Mouse (Mus musculus) neural tube, embryonic 13.5 days (tissue): ENCODE measurements around the gene F3. TPM values are rescaled to one million over a fixed set of nuclear protein-coding genes. Genes with fewer than 3 reads are reported as not detected.

ENCODE experiments used
- ATAC-seq: fragments of 200-750 bp; cut with Nextera tagmentation; 2 replicates; pipeline ENCODE4 v1.8.0; 2017; ENCODE audit warnings: low read depth, mild to moderate bottlenecking, moderate TSS enrichment, moderate library complexity
- H3K27ac ChIP-seq: fragments of 300-500 bp; sonication (generic); replicated peaks from 2 replicates; pipeline ENCODE4 v1.5.1; 2015; ENCODE audit warnings: moderate library complexity, mild to moderate bottlenecking, inconsistent platforms
- H3K27me3 ChIP-seq: fragments of 300-500 bp; sonication (generic); 2 replicates; pipeline ENCODE4 v1.6.1; 2015; ENCODE audit warnings: mild to moderate bottlenecking, inconsistent platforms
- H3K36me3 ChIP-seq: fragments of 300-500 bp; sonication (generic); 2 replicates; pipeline ENCODE4 v1.6.1; 2015; ENCODE audit warnings: mild to moderate bottlenecking, inconsistent platforms
- H3K4me1 ChIP-seq: fragments of 300-500 bp; sonication (generic); replicated peaks from 2 replicates; pipeline ENCODE4 v1.6.1; 2015; ENCODE audit warnings: inconsistent platforms
- H3K4me2 ChIP-seq: fragments of 300-500 bp; sonication (generic); 2 replicates; pipeline ENCODE4 v1.6.1; 2015; ENCODE audit warnings: inconsistent platforms, mild to moderate bottlenecking, moderate library complexity
- H3K4me3 ChIP-seq: fragments of 300-500 bp; sonication (generic); 2 replicates; pipeline ENCODE4 v1.5.1; 2015; ENCODE audit warnings: mild to moderate bottlenecking, inconsistent platforms
- H3K9ac ChIP-seq: fragments of 300-500 bp; sonication (generic); 2 replicates; pipeline ENCODE4 v1.6.1; 2015; ENCODE audit warnings: moderate library complexity, mild to moderate bottlenecking, inconsistent platforms
- H3K9me3 ChIP-seq: fragments of 300-500 bp; sonication (generic); 2 replicates; pipeline ENCODE4 v1.6.1; 2016; ENCODE audit warnings: inconsistent platforms
- WGBS: fragments of 180-500 bp; shearing (Covaris S2); methylation state at CpG from one replicate; pipeline ENCODE4 v1.1.7; 2015; 5-methylcytosine and 5-hydroxymethylcytosine counted together
- polyA plus RNA-seq: library from polyadenylated mRNA; unstranded; fragments of >200 nt; fragmentation: Nextera tagmentation; extraction: Ambion mirVana; gene quantifications from 2 replicates; pipeline ENCODE4 v1.2.1, GENCODE M21; 2015

Gene F3
- polyA plus RNA-seq, 1 experiment from 2014 or later, result 4.5 TPM

DNA sequence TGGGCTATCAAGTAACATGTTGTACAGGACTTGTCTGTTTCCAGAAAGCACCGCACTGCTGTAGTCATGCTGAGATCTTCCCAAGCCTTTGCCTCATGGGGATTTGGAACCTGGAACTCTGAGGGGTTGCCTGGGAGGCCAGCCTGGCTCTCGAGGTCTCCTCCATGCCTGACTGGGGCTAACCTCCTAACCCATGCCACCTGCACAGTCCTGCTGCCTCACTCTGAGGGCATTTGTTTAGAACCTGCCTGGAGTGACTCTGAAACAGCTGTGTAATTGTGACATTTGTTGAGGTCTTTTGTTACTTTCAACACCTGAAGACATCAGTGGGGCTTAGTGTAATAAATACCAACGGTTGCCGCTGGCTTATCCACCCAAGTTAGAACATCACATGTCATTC is 11.1 kb upstream of the F3 start:
- Histone ChIP-seq H3K4me2 (no peak overlapping the region), H3K9me3 (no peaks in the 10 kb centered on the region), H3K9ac (no peak overlapping the region), H3K4me1 (peaks cover 10% of the 10 kb centered on the region), H3K36me3 (no peaks in the 10 kb centered on the region), H3K27ac (no peak overlapping the region), H3K4me3 (no peak overlapping the region), H3K27me3 (no peaks in the 10 kb centered on the region)
- WGBS, result 78% methylated on average over 4 of the region's 4 CpGs
- ATAC-seq, result no peak

DNA sequence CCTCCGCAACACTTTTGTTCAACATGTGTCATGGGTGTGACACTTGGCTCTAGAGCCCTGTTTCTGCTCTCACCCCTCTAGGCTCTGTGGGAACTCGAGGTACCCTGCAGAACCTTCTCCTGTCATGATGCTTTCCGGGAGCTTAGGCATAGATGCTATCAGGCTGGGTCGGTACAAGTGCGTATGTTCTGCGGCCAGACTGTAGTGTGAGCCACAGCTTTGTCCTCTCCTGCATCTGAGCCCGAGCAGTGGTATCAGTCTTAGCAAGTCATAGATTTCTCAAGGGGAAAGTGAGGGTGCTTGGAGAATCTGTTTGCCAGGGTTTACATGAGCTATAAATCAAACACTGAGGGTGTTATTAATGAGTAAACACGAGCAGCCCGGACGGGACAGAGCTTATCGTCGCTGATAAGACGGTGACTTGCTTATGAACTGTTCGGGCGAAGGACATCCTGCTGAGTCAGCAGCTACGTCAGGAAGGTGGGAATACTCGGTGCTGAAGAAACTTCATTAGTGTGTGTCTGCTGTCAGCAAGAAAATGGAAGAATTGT is 10.1 kb upstream of the F3 start:
- no peak overlapping the region for H3K4me3 ChIP-seq
- no peak overlapping the region for H3K4me2 ChIP-seq
- no peaks in the 10 kb centered on the region for H3K27me3 ChIP-seq
- H3K27ac ChIP-seq, result no peak overlapping the region
- no peaks in the 10 kb centered on the region for H3K36me3 ChIP-seq
- no peak overlapping the region for H3K9ac ChIP-seq
- WGBS, result 71% methylated on average over 17 of the region's 17 CpGs
- H3K9me3 ChIP-seq, result no peaks in the 10 kb centered on the region
- H3K4me1 ChIP-seq, result peaks cover 10% of the 10 kb centered on the region
- ATAC-seq, result peak; percentile 27; the same call in 1 of the 2 replicates

DNA sequence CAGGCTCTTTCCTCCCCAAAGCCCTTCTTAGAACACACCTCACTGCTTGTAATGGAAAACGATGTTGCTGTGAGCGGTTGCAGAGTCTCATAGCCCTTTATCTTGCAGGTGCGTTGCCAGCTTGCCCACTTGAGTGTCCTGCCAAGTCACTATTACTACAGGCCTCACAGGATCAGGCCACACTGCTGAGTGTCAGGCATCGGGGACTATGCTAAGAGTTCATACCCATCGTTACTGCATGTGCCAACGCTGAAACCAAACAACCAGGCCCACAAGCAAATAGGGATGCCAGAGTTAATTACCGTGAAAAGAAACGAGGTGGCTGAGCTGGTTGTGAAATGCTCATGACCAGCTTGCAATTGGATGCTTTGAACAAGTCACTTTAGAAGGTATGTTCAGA is 9.5 kb upstream of the F3 start:
- Histone ChIP-seq H3K4me3 (no peak overlapping the region), H3K4me1 (peaks cover 10% of the 10 kb centered on the region), H3K27ac (no peak overlapping the region), H3K27me3 (no peaks in the 10 kb centered on the region), H3K36me3 (no peaks in the 10 kb centered on the region), H3K4me2 (no peak overlapping the region), H3K9ac (no peak overlapping the region), H3K9me3 (no peaks in the 10 kb centered on the region)
- 69% methylated on average over 8 of the region's 8 CpGs for WGBS
- ATAC-seq, result no peak

DNA sequence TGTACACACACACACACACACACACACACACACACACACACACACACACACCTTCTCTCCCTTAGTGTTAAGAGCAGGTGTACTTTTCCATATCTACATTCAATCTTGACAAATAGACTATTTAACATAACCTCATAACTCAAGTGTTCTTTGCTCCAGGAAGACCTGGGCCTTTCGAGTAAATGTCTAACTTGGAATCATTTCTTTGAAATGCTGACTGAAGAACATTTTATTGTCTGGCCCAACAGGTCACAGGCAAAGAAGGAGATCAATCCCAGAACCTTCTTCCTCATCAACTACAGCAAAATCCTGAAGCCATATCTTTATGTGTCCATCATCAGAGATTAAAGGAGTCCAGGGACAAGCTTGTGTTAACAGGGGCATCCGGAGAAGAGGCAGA is 8.9 kb upstream of the F3 start:
- WGBS, result 89% methylated on average over 2 of the region's 2 CpGs
- H3K27me3 ChIP-seq, result no peaks in the 10 kb centered on the region
- H3K9me3 ChIP-seq, result no peaks in the 10 kb centered on the region
- no peak overlapping the region for H3K4me2 ChIP-seq
- H3K4me3 ChIP-seq, result no peak overlapping the region
- no peak for ATAC-seq
- H3K27ac ChIP-seq, result no peak overlapping the region
- no peak overlapping the region for H3K9ac ChIP-seq
- H3K36me3 ChIP-seq, result no peaks in the 10 kb centered on the region
- H3K4me1 ChIP-seq, result peaks cover 10% of the 10 kb centered on the region

DNA sequence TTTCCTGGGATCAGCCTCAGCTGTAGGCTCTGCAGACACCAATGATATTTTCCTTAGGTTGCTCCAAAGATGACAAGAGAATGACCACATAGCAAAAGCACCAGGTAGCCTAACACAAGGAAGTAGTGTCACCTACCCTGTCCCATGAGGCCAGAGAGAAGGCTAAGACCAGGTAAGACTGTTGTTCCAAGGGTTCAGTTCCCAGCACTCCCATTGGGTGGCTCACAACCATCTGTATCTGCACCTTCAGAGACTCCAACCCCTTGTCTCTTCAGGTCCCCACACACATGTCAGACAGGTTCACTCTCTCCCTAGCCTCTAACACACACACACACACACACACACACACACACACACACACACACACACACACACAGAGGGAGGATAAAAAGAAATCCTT is 8.0 kb upstream of the F3 start:
- Histone ChIP-seq H3K9ac (no peak overlapping the region), H3K9me3 (no peaks in the 10 kb centered on the region), H3K4me3 (no peak overlapping the region), H3K27ac (no peak overlapping the region), H3K36me3 (no peaks in the 10 kb centered on the region), H3K27me3 (no peaks in the 10 kb centered on the region), H3K4me2 (no peak overlapping the region), H3K4me1 (peaks cover 10% of the 10 kb centered on the region)
- no peak for ATAC-seq

DNA sequence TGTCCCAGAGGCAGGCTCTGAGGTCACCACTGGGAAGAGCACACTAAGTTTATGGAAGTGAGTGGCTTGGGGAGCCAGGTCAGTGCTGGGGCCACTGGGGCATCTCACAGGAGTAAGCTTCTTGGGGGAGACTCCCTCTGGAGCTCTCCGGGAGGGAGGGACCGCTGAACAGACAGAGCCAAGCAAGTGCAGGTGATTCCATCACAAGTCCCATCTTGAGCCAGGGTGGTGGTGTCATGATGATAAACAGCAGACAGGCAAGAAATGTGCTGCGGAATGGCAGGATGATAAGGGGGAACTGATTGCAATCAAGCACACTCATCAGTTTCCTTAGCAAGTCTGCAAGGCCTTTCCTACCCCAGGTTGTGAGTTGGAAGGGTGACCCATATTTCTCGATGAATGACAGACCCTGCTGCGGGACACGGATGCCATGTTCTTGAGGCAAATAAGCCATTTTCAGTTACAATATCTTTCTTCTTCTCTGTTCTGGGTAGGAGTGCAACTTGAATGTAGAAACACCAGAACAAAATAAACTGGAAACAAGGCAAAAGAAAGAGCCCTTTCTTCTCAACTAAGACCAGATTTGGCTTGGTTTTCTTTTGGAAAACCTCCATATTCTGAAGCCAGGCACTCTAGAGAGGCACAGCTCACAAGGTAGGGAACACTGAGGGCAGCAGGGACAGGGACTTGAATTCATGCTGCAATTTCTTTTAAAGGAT is 7.4 kb upstream of the F3 start:
- ATAC-seq, result no peak
- 75% methylated on average over 6 of the region's 6 CpGs for WGBS
- Histone ChIP-seq H3K27ac (no peak overlapping the region), H3K4me2 (no peak overlapping the region), H3K9me3 (no peaks in the 10 kb centered on the region), H3K36me3 (no peaks in the 10 kb centered on the region), H3K27me3 (no peaks in the 10 kb centered on the region), H3K4me1 (peaks cover 10% of the 10 kb centered on the region), H3K9ac (no peak overlapping the region), H3K4me3 (no peak overlapping the region)

DNA sequence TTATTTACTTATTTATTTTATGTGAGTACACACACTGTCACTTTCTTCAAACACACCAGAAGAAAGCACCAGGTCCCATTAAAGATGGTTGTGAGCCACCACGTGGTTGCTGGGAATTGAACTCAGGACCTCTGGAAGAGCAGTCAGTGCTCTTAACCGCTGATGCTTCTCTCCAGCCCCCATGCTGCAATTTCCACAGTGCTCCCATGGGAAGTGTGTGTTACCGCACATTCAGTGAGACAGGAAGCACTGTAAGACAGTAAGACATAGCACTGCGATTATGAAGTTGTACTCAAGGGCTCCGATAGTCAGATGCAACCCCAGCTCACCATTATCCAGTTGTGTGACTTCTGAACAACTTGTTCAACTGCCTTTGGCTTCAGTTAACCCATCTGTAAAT is 6.9 kb upstream of the F3 start:
- Histone ChIP-seq H3K27ac (no peak overlapping the region), H3K9me3 (no peaks in the 10 kb centered on the region), H3K4me1 (peaks cover 15% of the 10 kb centered on the region), H3K36me3 (no peaks in the 10 kb centered on the region), H3K4me2 (no peak overlapping the region), H3K9ac (no peak overlapping the region), H3K4me3 (no peak overlapping the region), H3K27me3 (peaks cover 3% of the 10 kb centered on the region; the same call in 1 of the 2 replicates)
- no peak for ATAC-seq
- 78% methylated on average over 5 of the region's 5 CpGs for WGBS

DNA sequence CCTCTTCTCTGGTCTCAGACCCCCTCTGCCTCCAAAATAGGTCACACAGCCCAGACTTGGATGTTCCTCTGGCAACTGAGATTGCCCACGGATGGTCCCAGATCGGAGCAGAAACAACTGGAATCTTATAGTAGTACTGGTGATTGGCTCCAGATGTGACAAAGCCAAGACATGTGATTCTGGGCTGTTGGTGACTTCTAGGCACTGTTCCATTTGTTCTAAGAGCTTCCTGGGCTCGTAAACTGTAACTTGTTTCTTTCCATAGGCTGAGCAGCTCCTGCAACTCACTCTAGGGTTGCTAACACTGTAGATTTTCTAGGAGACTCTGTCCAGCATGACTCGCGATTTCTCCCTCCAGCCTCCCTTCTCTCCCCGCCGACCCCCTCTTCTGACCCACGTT is 4.7 kb upstream of the F3 start:
- no peak overlapping the region for H3K4me2 ChIP-seq
- no peak overlapping the region for H3K9ac ChIP-seq
- H3K9me3 ChIP-seq, result no peaks in the 10 kb centered on the region
- no peaks in the 10 kb centered on the region for H3K36me3 ChIP-seq
- peaks cover 10% of the 10 kb centered on the region; the same call in 1 of the 2 replicates for H3K27me3 ChIP-seq
- H3K27ac ChIP-seq, result no peak overlapping the region
- no peak overlapping the region for H3K4me3 ChIP-seq
- peaks cover 23% of the 10 kb centered on the region for H3K4me1 ChIP-seq
- ATAC-seq, result no peak
- WGBS, result 82% methylated on average over 8 of the region's 8 CpGs

DNA sequence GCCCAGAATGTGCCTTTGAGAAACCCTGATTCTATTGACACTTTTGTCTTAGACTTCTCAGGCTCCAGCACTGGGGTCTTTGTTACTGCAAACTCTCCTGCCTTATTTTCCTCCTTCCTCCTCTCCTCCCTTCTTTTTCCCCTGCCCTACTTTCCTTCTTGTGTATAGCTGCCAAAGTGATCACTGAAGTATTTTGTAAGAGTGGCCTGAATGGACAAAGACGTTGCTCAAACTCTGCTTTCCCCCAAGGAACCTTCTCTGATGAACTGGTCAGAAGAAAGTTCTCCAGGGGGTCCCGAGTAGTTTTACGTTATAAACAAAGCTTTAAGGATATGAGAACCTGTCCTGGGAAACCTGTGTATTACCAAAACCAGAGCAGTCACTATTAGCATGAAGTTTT is 3.6 kb upstream of the F3 start:
- WGBS, result 84% methylated on average over 3 of the region's 3 CpGs
- Histone ChIP-seq H3K36me3 (no peaks in the 10 kb centered on the region), H3K27me3 (peaks cover 12% of the 10 kb centered on the region; the same call in 1 of the 2 replicates)

DNA sequence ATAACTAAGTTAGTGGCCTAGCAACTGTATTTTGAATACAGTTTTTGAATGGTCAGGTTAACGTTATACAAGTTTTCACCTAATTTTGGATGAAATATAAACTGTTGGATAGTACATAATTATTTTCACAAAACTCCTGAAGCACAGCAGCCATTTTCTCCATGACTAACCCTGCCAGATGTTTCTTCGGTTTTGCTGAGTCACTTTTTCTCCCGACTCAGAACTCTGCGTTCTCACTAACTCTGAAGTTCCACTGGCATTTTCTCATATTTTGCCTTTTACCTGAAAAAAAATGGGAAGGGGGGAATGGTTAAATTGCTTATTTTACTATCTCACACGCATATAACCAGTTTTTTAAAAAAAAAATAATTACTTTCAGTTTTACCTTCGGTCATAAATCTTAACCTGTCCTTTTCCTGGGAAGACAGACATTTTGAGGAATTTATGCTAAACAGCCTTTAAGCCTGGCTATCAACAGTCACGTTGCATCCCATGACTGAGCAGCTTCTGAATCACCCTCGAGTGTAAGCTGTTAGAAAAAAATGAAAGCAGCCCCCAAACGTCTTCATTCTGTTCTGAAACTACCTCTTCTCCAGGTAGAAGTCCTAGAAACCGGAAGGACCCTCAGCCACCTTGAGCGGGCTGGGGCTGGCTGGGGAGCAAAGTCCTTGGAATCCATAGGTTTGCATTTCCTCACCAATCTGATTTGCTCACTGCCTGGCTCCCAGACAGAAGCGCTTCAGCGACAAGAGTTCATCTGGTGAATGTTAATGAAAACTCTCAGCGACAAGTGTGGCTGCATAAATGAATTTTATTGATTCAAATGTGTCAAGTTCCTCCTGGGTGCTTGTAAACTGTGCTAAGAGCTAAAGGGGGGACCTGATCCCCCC is 2.3 kb upstream of the F3 start:
- no peak overlapping the region for H3K27ac ChIP-seq
- peaks cover 34% of the 10 kb centered on the region for H3K4me1 ChIP-seq
- H3K9ac ChIP-seq, result 0 out of 2 replicates have a peak overlapping the region, but pooled peaks have one; percentile 22
- no peaks in the 10 kb centered on the region for H3K36me3 ChIP-seq
- WGBS, result 42% methylated on average over 14 of the region's 14 CpGs
- ATAC-seq, result no peak
- H3K4me3 ChIP-seq, result no peak overlapping the region
- peaks cover 18% of the 10 kb centered on the region; the same call in 1 of the 2 replicates for H3K27me3 ChIP-seq
- no peaks in the 10 kb centered on the region for H3K9me3 ChIP-seq
- peak overlapping the region; percentile 33 for H3K4me2 ChIP-seq

More for the DNA sequence above, 3.6 kb upstream of the F3 start:
- Histone ChIP-seq H3K9ac (no peak overlapping the region), H3K9me3 (no peaks in the 10 kb centered on the region), H3K4me1 (peaks cover 29% of the 10 kb centered on the region), H3K4me3 (no peak overlapping the region), H3K4me2 (no peak overlapping the region), H3K27ac (no peak overlapping the region)
- no peak for ATAC-seq

DNA sequence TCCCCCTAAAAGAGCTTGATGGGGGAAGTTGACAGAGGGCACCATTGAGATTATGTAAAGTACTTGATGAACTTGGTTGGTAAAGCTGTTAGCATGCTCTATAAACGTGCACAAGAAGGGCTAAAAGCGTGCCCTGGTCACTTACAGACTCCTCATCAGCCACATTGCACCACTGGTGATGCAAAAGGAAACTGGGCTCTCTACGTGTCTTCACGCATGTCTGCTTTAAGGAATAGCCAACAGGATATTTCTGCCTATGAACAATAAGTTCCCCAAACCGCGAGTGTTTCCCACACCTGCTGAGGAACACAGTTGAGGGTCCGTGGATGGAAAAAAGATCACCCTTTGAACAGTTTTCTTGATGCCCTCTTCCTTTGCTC is 1.7 kb upstream of the F3 start:
- no peak overlapping the region for H3K27ac ChIP-seq
- H3K4me3 ChIP-seq, result no peak overlapping the region
- H3K9ac ChIP-seq, result no peak overlapping the region
- H3K4me1 ChIP-seq, result peaks cover 34% of the 10 kb centered on the region
- H3K27me3 ChIP-seq, result peaks cover 18% of the 10 kb centered on the region; the same call in 1 of the 2 replicates
- no peaks in the 10 kb centered on the region for H3K36me3 ChIP-seq
- no peak for ATAC-seq
- peak overlapping the region; percentile 33; the same call in 1 of the 2 replicates for H3K4me2 ChIP-seq
- 68% methylated on average over 7 of the region's 7 CpGs for WGBS
- H3K9me3 ChIP-seq, result no peaks in the 10 kb centered on the region

DNA sequence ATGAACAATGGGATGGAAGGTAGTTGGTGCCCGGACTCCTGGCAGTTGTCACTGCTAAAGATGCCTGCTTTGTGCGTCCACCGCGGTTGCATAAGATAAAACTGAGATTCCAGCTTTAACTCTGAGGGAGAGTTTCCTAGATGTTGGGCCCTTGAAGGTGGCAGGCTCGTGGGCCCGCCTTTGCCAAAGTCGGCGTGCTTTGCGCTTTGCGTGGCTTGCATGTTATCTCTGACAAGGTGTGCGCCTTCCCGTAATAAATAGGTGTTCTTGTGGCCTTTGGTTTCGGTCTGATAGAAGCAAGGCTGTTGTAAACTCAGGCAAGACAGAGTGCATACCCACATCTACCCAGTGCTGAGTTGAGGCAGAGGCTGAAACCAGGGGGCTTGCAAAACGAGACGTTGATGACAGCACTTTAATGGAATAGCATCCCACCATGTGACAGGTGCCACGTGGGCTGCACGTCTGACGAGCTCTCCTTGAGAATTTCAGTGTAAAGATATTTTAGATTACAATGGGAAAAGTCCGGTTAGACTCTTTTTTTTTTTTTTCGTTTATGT is 709 bp downstream of the F3 start:
- Histone ChIP-seq H3K9me3 (no peaks in the 10 kb centered on the region), H3K9ac (peak overlapping the region; percentile 68), H3K4me1 (peaks cover 34% of the 10 kb centered on the region), H3K27me3 (peaks cover 18% of the 10 kb centered on the region; the same call in 1 of the 2 replicates), H3K36me3 (no peaks in the 10 kb centered on the region), H3K27ac (no peak overlapping the region), H3K4me2 (peak overlapping the region; percentile 82), H3K4me3 (peak overlapping the region; percentile 62)
- WGBS, result 4% methylated on average over 20 of the region's 20 CpGs
- peak; percentile 60; the same call in 1 of the 2 replicates for ATAC-seq
